Mouse (Mus musculus) liver (tissue): Measurements from ENCODE around the gene Vps9d1.

Source experiments
- DNase-seq: peaks from one replicate; pipeline ENCODE4 v3.0.0-alpha.2; 2020; ENCODE audit warnings: mixed read lengths

Gene Vps9d1

DNA sequence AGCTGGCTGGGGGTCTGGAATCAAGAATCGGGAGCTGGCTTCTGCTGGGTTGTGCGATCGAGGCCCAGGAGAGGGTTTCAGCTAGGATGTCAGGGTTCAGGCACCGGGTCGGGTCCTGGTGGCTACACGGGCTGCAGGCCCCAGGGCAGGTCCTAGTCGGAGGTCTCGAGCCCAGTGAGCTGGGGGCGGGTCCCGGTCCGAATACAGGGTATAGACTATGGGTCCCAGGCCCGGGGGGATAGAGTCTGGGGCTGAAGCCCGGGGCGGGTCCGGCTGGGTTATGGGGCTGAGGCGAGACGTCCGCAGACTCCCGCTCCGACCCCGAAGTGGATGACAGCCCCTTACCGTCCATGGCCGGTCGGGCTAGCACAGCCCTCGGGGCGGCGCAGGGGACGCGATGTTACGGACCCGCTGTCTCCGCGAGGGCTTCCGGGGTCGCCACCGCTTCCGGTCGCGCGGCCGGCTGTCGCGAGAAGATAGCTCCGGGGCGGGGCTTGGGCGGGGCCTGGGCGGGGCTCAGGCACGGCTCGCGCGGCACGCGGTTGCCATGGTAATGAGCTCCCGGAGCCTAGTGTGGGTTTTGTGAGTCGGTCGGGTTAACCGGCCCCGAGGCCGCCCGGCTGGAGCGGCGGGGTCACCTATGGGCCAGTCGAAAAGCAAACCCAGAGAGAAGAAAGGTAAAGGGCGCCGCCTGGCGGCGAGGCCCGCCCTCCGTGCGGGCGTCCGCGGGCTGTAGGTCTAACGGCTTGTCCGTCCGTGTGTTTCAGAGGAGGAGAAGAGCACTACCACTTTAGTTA is 41.6 kb downstream of the Vps9d1 start, which contains the start of the genes Chmp1a and Spata33:
Gene Chmp1a, minus strand, starts transcription at position 443 of the 797 bp plus-strand sequence.
Gene Spata33, plus strand, starts transcription at position 512 of the 797 bp plus-strand sequence.
- DNase-seq: peak; percentile 97

DNA sequence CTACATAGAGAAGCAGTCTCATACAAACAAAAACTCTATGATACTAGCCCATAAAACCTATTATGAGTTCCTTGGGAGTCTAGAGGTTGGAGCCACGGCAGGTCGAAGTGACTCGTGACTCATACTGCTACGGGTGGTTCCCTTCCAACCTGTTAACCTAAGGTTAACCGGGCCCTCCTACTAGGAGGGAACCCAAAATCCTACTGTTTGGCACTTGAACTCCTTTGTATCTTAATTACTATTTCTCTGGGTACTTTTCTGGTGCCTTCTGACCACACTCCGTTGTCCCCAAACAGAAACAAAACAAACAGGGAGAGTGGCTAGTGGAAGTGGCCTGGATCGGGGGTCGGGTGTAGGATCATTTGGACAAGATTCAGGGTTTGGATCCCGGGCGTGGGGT is 42.3 kb downstream of the Vps9d1 start:
- DNase-seq: no peak

DNA sequence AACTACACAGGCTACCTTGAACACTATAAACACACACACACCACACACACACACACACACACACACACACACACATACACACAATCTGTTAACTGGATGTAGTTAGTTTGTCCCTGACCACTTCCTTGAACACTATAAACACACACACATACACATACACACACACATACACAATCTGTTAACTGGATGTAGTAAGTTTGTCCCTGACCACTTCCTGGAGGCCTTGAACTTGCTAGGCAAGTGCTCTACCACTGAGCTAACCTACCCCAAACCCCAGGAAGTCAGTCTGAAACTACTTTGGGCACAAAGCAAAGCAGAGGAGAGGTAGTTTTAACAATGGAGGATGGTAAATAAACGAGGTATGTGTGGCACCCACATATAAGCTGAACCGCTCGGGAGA is 50.6 kb downstream of the Vps9d1 start:
- no peak for DNase-seq

DNA sequence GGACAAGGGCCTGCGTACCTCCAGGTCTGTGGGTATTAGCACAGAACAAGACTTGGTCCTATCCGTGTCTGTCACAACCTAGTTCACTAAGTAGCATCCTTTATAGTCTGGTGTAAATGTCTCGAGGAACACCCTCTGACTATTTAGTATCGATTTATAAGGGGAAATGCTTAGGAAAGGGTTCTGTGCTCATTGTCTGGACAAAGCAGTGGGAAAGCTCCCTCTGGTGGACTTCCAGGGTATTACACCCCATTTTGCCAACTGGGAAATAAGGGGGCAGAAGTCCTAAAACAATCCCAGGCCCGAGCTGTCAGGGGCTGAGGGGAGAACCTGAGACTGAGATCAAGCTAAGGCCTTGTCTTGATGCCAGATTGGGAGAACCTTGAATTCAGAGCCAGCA is 51.9 kb downstream of the Vps9d1 start:
- peak; percentile 74 for DNase-seq

DNA sequence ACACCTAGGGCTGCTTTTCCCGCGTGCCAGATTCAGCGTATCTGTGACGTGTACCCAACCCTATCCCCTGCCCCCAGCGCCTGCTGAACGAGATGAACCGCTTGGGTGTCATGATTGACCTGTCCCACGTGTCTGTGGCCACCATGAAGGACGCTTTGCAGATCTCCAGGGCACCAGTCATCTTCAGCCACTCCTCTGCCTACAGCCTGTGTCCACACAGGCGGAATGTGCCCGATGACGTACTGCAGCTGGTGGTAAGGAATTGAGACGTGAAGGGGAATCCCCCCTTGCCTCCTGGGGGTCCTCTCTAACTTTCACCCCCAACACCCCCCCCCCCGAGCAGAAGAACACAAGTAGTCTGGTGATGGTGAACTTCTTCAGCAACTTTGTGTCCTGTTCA is 54.3 kb downstream of the Vps9d1 start:
- no peak for DNase-seq

DNA sequence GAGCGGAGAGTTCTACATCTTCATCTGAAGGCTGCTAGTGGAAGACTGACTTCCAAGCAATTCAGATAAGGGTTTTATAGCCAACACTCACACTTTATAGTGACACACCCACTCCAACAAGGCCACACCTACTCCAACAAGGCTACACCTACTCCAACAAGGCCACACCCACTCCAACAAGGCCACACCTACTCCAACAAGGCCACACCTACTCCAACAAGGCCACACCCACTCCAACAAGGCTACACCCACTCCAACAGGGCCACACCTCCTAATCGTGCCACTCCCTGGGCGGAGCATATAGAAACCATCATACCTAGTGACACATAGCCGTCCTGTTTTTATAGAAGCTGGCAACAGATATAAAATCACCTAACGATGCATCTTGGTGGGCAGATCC is 57.1 kb downstream of the Vps9d1 start:
- DNase-seq: peak; percentile 68

DNA sequence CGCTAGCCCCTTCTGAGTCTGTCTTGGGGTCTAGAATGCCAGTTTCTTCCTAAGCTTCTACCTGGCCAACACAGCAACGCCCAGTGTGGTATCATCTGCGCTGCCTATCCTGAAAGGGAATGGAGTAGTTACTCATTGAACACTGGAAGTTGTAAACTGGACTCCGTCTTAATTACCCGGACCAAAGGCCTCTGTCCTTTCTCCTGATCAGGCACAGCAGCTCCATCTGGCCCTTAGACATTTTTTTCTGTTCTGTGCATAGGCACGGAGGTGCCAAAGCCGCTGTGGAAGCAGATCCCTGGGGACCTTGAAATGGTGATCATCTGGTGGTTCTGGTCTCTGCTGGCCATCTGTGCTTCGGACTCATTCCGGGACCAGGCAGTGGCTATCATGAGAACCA is 60.4 kb downstream of the Vps9d1 start:
- DNase-seq: no peak
